Mouse (Mus musculus) limb, embryonic 12.5 days (tissue): ENCODE measurements around the gene Neurod4. TPM values are rescaled to one million over a fixed set of nuclear protein-coding genes. Genes with fewer than 3 reads are reported as not detected.
"Not testable (repeated sequence)": the region's sequence is repeated elsewhere in the genome, so short reads cannot be mapped to it uniquely, and the experiment has no call there.

Experiments
- ATAC-seq: fragments of 200-750 bp; cut with Nextera tagmentation; 2 replicates; pipeline ENCODE4 v1.8.0; 2017; ENCODE audit warnings: low read depth, moderate TSS enrichment; ENCODE audit not compliant: insufficient number of reproducible peaks, insufficient read depth, low FRiP score, low TSS enrichment
- H3K27ac ChIP-seq: fragments of 300-500 bp; sonication (generic); 2 replicates; pipeline ENCODE4 v1.5.1; 2016; ENCODE audit warnings: mild to moderate bottlenecking, moderate library complexity
- H3K27me3 ChIP-seq: fragments of 300-500 bp; sonication (generic); 2 replicates; pipeline ENCODE4 v1.6.1; 2016; ENCODE audit warnings: mild to moderate bottlenecking, moderate library complexity
- H3K36me3 ChIP-seq: fragments of 300-500 bp; sonication (generic); 2 replicates; pipeline ENCODE4 v1.6.1; 2016; ENCODE audit warnings: mild to moderate bottlenecking, moderate library complexity
- H3K4me1 ChIP-seq: fragments of 300-500 bp; sonication (generic); replicated peaks from 2 replicates; pipeline ENCODE4 v1.6.1; 2016
- H3K4me2 ChIP-seq: fragments of 300-500 bp; sonication (generic); 2 replicates; pipeline ENCODE4 v1.6.1; 2016; ENCODE audit warnings: mild to moderate bottlenecking, moderate library complexity
- H3K4me3 ChIP-seq: fragments of 300-500 bp; sonication (generic); replicated peaks from 2 replicates; pipeline ENCODE4 v1.5.1; 2016; ENCODE audit warnings: mild to moderate bottlenecking
- H3K9ac ChIP-seq: fragments of 300-500 bp; sonication (generic); replicated peaks from 2 replicates; pipeline ENCODE4 v1.6.1; 2016; ENCODE audit warnings: mild to moderate bottlenecking, moderate library complexity
- H3K9me3 ChIP-seq: fragments of 300-500 bp; sonication (generic); 2 replicates; pipeline ENCODE4 v1.6.1; 2016; ENCODE audit warnings: mild to moderate bottlenecking, moderate library complexity
- WGBS: fragments of 180-500 bp; shearing (Covaris S2); methylation state at CpG from one replicate; pipeline ENCODE4 v1.1.7; 2016; 5-methylcytosine and 5-hydroxymethylcytosine counted together
- polyA plus RNA-seq: library from polyadenylated mRNA; unstranded; fragments of >200 nt; fragmentation: Nextera tagmentation; extraction: Ambion mirVana; gene quantifications from 2 replicates; pipeline ENCODE4 v1.2.1, GENCODE M21; 2016

Gene Neurod4
- polyA plus RNA-seq, 1 experiment from 2014 or later: 0.06 TPM

DNA sequence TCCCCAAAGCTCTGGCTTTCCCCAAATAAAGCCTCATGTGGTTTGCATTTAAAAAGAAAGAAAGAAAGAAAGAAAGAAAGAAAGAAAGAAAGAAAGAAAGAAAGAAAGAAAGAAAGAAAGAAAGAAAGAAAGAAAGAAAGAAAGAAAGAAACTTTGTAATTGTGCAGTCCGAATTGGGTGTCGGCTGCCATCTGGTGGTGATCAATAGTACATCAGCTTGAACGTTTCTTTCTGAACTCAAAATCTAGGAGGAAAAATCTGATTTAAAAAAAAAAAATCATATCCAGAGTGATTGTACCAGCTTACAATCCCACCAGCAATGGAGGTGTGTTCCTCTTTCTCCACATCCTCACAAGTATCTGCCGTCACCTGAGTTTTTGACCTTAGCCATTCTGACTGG lies 18.7 kb upstream of the Neurod4 start:
- not testable (repeated sequence) for H3K36me3 ChIP-seq, H3K4me1 ChIP-seq, H3K27ac ChIP-seq, H3K27me3 ChIP-seq, H3K4me2 ChIP-seq, H3K4me3 ChIP-seq, H3K9ac ChIP-seq, ATAC-seq, H3K9me3 ChIP-seq
- 11% methylated on average over 4 of the region's 4 CpGs for WGBS

DNA sequence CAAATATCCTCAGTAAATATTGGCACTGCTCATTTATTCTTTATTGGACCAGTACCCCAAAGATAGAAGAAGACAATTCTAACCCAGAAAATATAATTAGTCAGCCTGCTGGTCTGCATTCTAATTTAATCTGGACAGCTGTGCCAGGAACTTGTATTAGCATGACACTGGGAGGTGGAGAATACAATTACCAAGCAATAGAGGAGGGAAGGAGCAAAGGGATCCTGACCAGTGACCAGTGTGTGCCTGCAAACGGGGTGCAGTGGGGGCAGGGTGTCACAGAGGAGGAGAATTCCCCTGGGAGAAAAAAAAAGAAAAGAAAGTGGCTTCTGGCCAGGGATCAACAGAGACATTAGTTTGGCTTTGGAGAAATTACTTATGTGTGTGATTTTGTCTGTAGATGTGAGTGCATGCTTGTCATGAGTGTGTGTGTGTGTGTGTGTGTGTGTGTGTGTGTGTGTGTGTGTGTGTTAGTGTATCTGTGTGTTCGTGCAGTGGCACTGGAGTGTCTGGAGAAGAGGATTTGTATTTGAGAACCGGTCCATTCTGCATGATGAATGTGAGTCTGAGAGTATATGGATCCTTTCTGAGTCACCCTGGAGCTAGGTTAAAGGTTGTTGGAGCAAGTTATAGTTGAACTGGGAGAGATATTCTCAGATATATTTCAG lies 13.8 kb upstream of the Neurod4 start:
- Histone ChIP-seq H3K4me2 (no peak overlapping the region), H3K4me1 (no peaks in the 10 kb centered on the region), H3K27ac (no peak overlapping the region), H3K36me3 (no peaks in the 10 kb centered on the region), H3K9me3 (no peaks in the 10 kb centered on the region), H3K27me3 (no peaks in the 10 kb centered on the region), H3K9ac (no peak overlapping the region), H3K4me3 (no peak overlapping the region)
- 23% methylated on average over 3 of the region's 3 CpGs for WGBS
- ATAC-seq: no peak

DNA sequence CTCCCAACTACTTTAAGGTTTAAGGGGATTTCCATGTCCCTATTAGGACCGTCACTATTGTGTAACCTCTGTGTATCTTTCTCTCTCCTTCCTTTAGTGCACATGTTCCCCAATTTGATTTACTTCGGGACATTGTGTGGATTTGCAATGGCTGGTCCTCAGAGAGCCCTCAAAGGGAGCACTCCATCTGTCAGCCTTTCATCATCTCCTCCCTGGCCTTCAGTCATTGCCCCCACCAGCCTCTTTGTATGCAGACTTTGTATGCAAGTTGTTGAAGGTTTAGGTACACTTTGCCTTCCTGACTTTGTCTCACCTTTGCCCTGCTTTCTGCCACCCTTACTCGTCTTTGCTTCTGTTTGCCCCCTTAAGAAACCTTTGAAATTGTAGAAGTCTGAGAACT lies 8.0 kb upstream of the Neurod4 start:
- H3K27me3 ChIP-seq: no peaks in the 10 kb centered on the region
- H3K36me3 ChIP-seq: no peaks in the 10 kb centered on the region
- 60% methylated on average over 3 of the region's 3 CpGs for WGBS
- H3K4me3 ChIP-seq: no peak overlapping the region
- ATAC-seq: no peak
- no peak overlapping the region for H3K9ac ChIP-seq
- no peaks in the 10 kb centered on the region for H3K4me1 ChIP-seq
- no peak overlapping the region for H3K4me2 ChIP-seq
- H3K9me3 ChIP-seq: no peaks in the 10 kb centered on the region
- no peak overlapping the region for H3K27ac ChIP-seq

DNA sequence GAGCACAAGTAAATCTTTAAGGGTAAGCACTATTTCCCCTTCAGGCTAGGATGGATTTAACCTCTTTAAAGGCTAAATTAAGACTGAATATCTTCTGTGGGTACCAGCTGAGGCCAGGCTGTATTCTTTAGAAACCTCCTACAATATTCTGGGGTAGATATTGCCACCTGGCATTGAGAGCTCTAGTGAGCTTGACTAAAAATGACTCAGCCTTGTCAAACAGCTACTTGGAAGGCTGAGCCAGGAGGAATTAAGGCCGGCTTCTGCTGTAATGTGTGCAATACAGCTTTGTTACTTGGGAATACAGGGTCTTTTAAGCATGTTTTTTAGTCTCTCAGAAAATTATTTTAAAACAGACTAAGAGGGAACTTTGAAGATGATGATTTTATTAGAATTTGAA lies 7.2 kb upstream of the Neurod4 start:
- H3K27me3 ChIP-seq: no peaks in the 10 kb centered on the region
- no peak overlapping the region for H3K27ac ChIP-seq
- 83% methylated on average over 1 of the region's 1 CpGs for WGBS
- no peaks in the 10 kb centered on the region for H3K4me1 ChIP-seq
- H3K9me3 ChIP-seq: no peaks in the 10 kb centered on the region
- H3K36me3 ChIP-seq: no peaks in the 10 kb centered on the region
- no peak for ATAC-seq
- no peak overlapping the region for H3K4me3 ChIP-seq
- H3K9ac ChIP-seq: no peak overlapping the region
- no peak overlapping the region for H3K4me2 ChIP-seq

DNA sequence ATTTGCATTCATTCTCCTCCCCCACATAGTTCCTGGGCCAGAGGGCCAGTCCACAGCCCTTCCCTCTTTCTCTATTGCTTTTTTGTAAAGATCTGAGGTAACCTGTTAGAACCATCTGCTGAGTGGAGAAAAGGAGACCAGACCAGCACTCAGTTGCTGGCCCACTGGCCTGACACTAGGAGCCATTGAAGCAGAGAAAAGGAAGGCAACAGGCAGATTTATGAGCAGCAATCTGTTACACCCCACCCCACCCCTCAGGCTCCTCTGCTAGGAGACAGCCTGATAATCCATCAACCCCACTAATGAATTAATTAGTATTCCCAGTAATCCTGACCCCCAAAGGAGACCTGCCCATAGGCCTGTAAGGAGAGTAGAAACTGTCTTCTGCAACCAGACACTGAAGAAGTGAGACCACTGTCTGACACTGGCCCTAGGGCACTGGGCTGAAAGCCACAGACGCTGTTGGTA lies 2.0 kb upstream of the Neurod4 start:
- Histone ChIP-seq H3K4me3 (no peak overlapping the region), H3K9ac (no peak overlapping the region), H3K36me3 (no peaks in the 10 kb centered on the region), H3K4me1 (no peaks in the 10 kb centered on the region), H3K27ac (no peak overlapping the region), H3K27me3 (no peaks in the 10 kb centered on the region), H3K9me3 (no peaks in the 10 kb centered on the region), H3K4me2 (no peak overlapping the region)
- 0% methylated on average over 1 of the region's 1 CpGs for WGBS
- ATAC-seq: no peak

DNA sequence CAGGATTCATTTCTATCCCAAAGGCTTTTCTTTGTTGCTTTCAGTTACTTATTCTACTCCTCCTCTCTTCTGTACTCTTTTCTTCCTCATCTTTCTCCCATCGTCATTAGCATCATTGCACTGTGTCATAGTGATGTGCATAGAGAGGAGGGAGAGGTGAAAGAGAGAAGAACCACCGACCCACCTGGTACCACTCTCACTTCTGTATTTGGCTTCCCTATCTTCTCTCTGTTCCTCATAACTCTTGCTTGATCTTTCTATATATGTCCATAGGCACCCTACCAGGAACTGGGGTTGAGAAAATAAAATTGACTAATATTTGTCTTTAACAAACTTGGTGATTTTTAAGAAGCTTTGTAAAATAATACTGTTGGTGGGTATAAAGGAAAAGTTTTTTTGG lies 3.5 kb downstream of the Neurod4 start:
- Histone ChIP-seq H3K27me3 (no peaks in the 10 kb centered on the region), H3K4me3 (no peak overlapping the region), H3K36me3 (no peaks in the 10 kb centered on the region), H3K27ac (no peak overlapping the region), H3K9ac (no peak overlapping the region), H3K9me3 (no peaks in the 10 kb centered on the region), H3K4me2 (no peak overlapping the region), H3K4me1 (no peaks in the 10 kb centered on the region)
- ATAC-seq: no peak
- 72% methylated on average over 2 of the region's 2 CpGs for WGBS

DNA sequence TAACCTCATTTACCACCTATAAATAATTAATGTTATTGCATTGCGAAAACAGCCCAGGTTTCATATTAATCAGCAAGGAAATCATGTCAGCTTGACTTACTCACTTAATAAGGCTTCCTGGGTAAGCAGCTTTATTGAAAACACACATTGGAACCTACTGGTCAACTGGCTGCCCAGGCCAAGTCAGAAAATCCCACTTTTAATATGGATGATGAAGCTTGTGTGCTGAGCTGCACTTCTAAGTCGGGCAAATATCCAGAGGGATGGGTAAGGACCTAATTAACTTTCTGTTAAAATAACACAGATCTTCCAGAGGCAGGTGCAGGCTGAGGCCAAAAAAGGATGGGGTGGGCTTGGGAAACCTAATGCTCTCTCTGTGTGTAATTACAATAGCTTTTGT lies 4.3 kb downstream of the Neurod4 start:
- 62% methylated on average over 2 of the region's 2 CpGs for WGBS
- no peak for ATAC-seq
- Histone ChIP-seq H3K9me3 (no peaks in the 10 kb centered on the region), H3K4me2 (no peak overlapping the region), H3K9ac (no peak overlapping the region), H3K27me3 (no peaks in the 10 kb centered on the region), H3K4me3 (no peak overlapping the region), H3K36me3 (no peaks in the 10 kb centered on the region), H3K4me1 (no peaks in the 10 kb centered on the region), H3K27ac (no peak overlapping the region)

DNA sequence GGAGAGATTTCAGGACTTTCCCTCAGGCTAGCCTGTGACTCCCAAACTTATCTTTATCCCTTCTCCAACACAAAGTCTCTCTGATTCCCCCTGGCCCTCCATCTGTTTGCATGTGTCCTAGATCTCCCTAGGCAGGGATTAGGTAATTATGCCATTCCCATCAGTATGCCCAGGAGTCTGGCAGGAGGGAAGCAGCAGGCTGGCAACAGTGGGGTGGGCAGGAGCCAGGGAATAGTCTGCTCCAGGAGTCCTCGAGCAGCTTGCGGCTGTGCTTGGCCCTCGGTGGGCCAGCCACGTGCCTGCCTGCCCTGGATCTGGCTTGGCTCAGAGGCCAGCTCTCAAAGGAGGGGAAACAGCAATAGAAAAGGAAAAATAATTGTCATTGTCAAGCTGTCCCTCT lies 16.8 kb downstream of the Neurod4 start:
- no peaks in the 10 kb centered on the region for H3K27me3 ChIP-seq
- H3K36me3 ChIP-seq: no peaks in the 10 kb centered on the region
- WGBS: 66% methylated on average over 4 of the region's 4 CpGs
- H3K9me3 ChIP-seq: no peaks in the 10 kb centered on the region
- no peak for ATAC-seq
- no peaks in the 10 kb centered on the region for H3K4me1 ChIP-seq
- no peak overlapping the region for H3K27ac ChIP-seq
- no peak overlapping the region for H3K4me2 ChIP-seq
- no peak overlapping the region for H3K9ac ChIP-seq
- H3K4me3 ChIP-seq: no peak overlapping the region

DNA sequence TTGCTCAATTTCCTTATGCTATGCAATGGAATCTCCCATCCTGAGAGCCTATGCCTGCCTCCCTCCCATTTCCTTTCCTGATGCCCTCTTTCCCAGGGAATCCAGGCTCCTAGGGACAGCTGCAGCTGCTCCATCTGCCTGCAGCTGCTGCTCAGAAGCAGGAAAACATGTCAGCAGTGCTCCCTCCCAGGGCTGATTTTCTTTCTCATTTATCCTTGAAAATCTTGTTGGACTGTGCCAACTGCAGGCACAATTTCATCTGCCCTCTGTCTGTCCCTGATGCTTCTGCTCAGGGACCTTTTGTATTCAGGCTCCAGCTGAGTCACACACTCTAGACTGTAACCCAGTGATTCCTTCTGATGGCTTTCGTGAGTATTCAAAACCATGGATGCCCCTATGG lies 20.6 kb downstream of the Neurod4 start:
- no peaks in the 10 kb centered on the region for H3K4me1 ChIP-seq
- H3K4me3 ChIP-seq: no peak overlapping the region
- no peaks in the 10 kb centered on the region for H3K9me3 ChIP-seq
- H3K36me3 ChIP-seq: no peaks in the 10 kb centered on the region
- no peak overlapping the region for H3K4me2 ChIP-seq
- no peaks in the 10 kb centered on the region for H3K27me3 ChIP-seq
- no peak overlapping the region for H3K9ac ChIP-seq
- H3K27ac ChIP-seq: no peak overlapping the region
- no peak for ATAC-seq
- WGBS: 74% methylated on average over 1 of the region's 1 CpGs

DNA sequence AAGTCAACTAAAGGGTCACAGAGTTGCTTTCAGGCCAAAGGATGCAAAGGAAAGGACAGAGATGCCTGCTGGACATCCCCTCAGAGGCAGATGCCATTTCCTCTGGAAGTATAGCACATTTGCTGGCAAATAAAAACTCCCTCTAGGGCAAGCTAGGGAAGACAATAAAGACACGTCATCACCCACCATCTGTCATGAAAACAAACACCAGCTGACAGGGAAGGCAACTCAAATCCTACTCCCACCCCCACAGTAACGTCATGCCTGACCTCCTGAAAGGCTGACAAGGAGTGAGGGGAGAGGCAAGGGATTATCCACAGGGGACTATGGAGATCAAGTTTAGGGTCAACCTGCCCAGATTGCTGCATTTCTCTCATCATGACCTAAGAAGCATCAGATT lies 35.8 kb downstream of the Neurod4 start:
- Histone ChIP-seq H3K9me3 (no peaks in the 10 kb centered on the region), H3K27me3 (no peaks in the 10 kb centered on the region), H3K27ac (no peak overlapping the region), H3K36me3 (no peaks in the 10 kb centered on the region), H3K4me1 (no peaks in the 10 kb centered on the region), H3K4me2 (no peak overlapping the region), H3K4me3 (no peak overlapping the region), H3K9ac (no peak overlapping the region)
- WGBS: 9% methylated on average over 2 of the region's 2 CpGs
- no peak for ATAC-seq

DNA sequence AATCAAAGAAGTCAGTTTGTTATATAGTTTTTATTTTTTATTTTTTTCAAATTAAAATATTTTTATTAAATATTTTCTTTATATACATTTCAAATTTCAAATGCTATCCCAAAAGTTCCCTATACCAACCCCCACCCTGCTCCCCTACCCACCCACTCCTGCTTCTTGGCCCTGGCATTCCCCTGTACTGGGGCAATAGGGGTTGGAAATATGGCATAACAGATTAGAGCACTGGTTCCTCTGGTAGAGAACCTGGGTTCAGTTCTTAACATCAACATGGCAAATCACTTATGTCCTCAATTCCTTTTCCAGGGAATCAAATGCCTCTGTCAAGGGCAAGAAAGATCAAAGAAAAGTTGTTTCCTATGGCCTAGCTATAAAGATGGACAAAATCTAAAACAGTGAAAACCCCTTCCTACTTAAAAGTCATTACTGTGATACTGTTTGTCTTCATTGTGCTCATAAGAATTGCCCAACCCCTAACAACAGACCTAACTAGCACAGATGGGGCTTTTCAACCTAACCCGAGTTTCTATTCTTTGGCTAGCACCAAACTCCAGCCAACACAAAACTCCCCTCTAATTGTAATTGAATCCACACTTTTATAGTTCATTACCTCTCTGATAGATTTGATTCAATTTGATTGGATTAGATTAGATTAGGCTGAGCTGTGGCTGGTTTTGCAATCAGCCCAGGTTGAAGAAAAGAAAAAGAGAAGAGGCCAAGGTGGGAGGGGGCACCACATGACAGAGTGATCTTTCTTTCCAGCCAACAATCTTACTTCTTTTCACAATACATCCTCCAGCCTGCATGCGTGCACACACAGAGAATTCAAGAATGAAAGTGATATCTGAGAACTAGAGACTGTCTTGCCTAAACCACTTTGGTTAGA lies 41.5 kb downstream of the Neurod4 start:
- H3K9ac ChIP-seq: no peak overlapping the region
- ATAC-seq: no peak
- no peak overlapping the region for H3K4me3 ChIP-seq
- no peaks in the 10 kb centered on the region for H3K36me3 ChIP-seq
- no peaks in the 10 kb centered on the region for H3K9me3 ChIP-seq
- H3K4me1 ChIP-seq: no peaks in the 10 kb centered on the region
- H3K27me3 ChIP-seq: no peaks in the 10 kb centered on the region
- WGBS: 70% methylated on average over 2 of the region's 2 CpGs
- H3K27ac ChIP-seq: no peak overlapping the region
- no peak overlapping the region for H3K4me2 ChIP-seq
